Mouse (Mus musculus): ENCODE data around the gene Zfp36l2.

DNA sequence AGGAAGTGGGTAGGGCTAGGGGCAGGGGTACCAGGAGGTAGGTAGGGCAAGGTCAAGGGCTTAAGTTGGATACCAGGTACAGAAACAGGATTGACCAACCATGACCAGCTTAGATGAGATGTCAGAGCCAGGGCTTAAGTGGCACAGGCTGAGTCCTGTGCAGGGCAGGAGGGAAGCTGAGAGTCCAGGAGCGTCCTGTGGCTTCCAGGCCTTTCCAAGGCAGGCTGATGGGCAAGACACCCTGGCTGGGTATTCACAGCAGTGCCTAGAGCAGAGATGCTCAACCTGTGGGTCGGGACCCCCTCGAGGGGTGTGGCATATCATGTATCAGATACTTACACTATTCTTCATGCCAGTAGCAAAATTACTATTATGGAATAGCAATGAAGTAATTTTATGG, 22.0 kb downstream of the Zfp36l2 start:
- TF ChIP-seq CTCF (IDR thresholded peaks at IDR 0.05; ENCODE audit: insufficient read depth, low read depth, low read length) = no peak
- no peak for TF ChIP-seq POLR2A (IDR thresholded peaks at IDR 0.05; ENCODE audit: insufficient read depth, low read depth, low read length)

Data from olfactory bulb, adult 2 months (tissue).